Mouse (Mus musculus) embryonic facial prominence, embryonic 12.5 days (tissue): ENCODE measurements around the gene Celf2. TPM values are rescaled to one million over a fixed set of nuclear protein-coding genes. Genes with fewer than 3 reads are reported as not detected.

Source experiments
- ATAC-seq: fragments of 200-750 bp; cut with Nextera tagmentation; 2 replicates; pipeline ENCODE4 v1.8.0; 2017; ENCODE audit not compliant: insufficient number of reproducible peaks, insufficient read depth, low FRiP score, low TSS enrichment
- H3K27ac ChIP-seq: fragments of 300-500 bp; sonication (generic); 2 replicates; pipeline ENCODE4 v1.5.1; 2016; ENCODE audit warnings: mild to moderate bottlenecking
- H3K27me3 ChIP-seq: fragments of 300-500 bp; sonication (generic); 2 replicates; pipeline ENCODE4 v1.6.1; 2016; ENCODE audit warnings: mild to moderate bottlenecking, moderate library complexity
- H3K36me3 ChIP-seq: fragments of 300-500 bp; sonication (generic); 2 replicates; pipeline ENCODE4 v1.6.1; 2016; ENCODE audit warnings: mild to moderate bottlenecking
- H3K4me1 ChIP-seq: fragments of 300-500 bp; sonication (generic); 2 replicates; pipeline ENCODE4 v1.6.1; 2016
- H3K4me2 ChIP-seq: fragments of 300-500 bp; sonication (generic); replicated peaks from 2 replicates; pipeline ENCODE4 v1.6.1; 2016; ENCODE audit warnings: mild to moderate bottlenecking, moderate library complexity
- H3K4me3 ChIP-seq: fragments of 300-500 bp; sonication (generic); 2 replicates; pipeline ENCODE4 v1.5.1; 2016; ENCODE audit warnings: mild to moderate bottlenecking
- H3K9ac ChIP-seq: fragments of 300-500 bp; sonication (generic); 2 replicates; pipeline ENCODE4 v1.6.1; 2016; ENCODE audit warnings: mild to moderate bottlenecking, moderate library complexity
- H3K9me3 ChIP-seq: fragments of 300-500 bp; sonication (generic); 2 replicates; pipeline ENCODE4 v1.6.1; 2016; ENCODE audit warnings: mild to moderate bottlenecking, moderate library complexity
- WGBS: fragments of 180-500 bp; shearing (Covaris S2); methylation state at CpG from one replicate; pipeline ENCODE4 v1.1.7; 2016; 5-methylcytosine and 5-hydroxymethylcytosine counted together
- polyA plus RNA-seq: library from polyadenylated mRNA; unstranded; fragments of >200 nt; fragmentation: Nextera tagmentation; extraction: Ambion mirVana; gene quantifications from 2 replicates; pipeline ENCODE4 v1.2.1, GENCODE M21; 2016

Celf2 gene
- polyA plus RNA-seq, 1 experiment from 2014 or later: 56.8 TPM

GRCm38 (mm10) chr2:7031389-7031788, 478.0 kb downstream of the Celf2 start:
- Histone ChIP-seq H3K27ac (no peak overlapping the region), H3K4me1 (no peaks in the 10 kb centered on the region), H3K4me2 (no peak overlapping the region), H3K4me3 (no peak overlapping the region), H3K27me3 (no peaks in the 10 kb centered on the region), H3K9ac (no peak overlapping the region), H3K36me3 (no peaks in the 10 kb centered on the region), H3K9me3 (no peaks in the 10 kb centered on the region)
- no peak for ATAC-seq
- WGBS: 88% methylated on average over 1 of the region's 1 CpGs

- Histone ChIP-seq H3K9ac (no peak overlapping the region), H3K4me1 (no peaks in the 10 kb centered on the region), H3K9me3 (no peaks in the 10 kb centered on the region), H3K4me3 (no peak overlapping the region), H3K27ac (no peak overlapping the region), H3K4me2 (no peak overlapping the region), H3K36me3 (no peaks in the 10 kb centered on the region), H3K27me3 (no peaks in the 10 kb centered on the region)
- 81% methylated on average over 1 of the region's 1 CpGs for WGBS
- ATAC-seq: no peak
Measured at GRCm38 (mm10) chr2:7026737-7027136, 482.6 kb downstream of the Celf2 start.

GRCm38 (mm10) chr2:7025594-7025993, 483.8 kb downstream of the Celf2 start:
- H3K27me3 ChIP-seq: no peaks in the 10 kb centered on the region
- no peak overlapping the region for H3K9ac ChIP-seq
- H3K4me2 ChIP-seq: no peak overlapping the region
- H3K4me1 ChIP-seq: no peaks in the 10 kb centered on the region
- no peak overlapping the region for H3K27ac ChIP-seq
- no peaks in the 10 kb centered on the region for H3K36me3 ChIP-seq
- WGBS: 55% methylated on average over 5 of the region's 5 CpGs
- H3K4me3 ChIP-seq: no peak overlapping the region
- no peaks in the 10 kb centered on the region for H3K9me3 ChIP-seq
- no peak for ATAC-seq

- Histone ChIP-seq H3K36me3 (no peaks in the 10 kb centered on the region), H3K9me3 (no peaks in the 10 kb centered on the region), H3K4me3 (no peak overlapping the region), H3K4me2 (no peak overlapping the region), H3K27ac (no peak overlapping the region), H3K4me1 (no peaks in the 10 kb centered on the region), H3K27me3 (no peaks in the 10 kb centered on the region), H3K9ac (no peak overlapping the region)
- 27% methylated on average over 3 of the region's 3 CpGs for WGBS
- ATAC-seq: no peak
Measured at GRCm38 (mm10) chr2:7022184-7022583, 487.2 kb downstream of the Celf2 start.

- no peaks in the 10 kb centered on the region for H3K36me3 ChIP-seq
- 83% methylated on average over 6 of the region's 6 CpGs for WGBS
- no peaks in the 10 kb centered on the region for H3K27me3 ChIP-seq
- no peak overlapping the region for H3K4me3 ChIP-seq
- H3K27ac ChIP-seq: no peak overlapping the region
- no peaks in the 10 kb centered on the region for H3K9me3 ChIP-seq
- H3K4me2 ChIP-seq: no peak overlapping the region
- ATAC-seq: no peak
- no peaks in the 10 kb centered on the region for H3K4me1 ChIP-seq
- no peak overlapping the region for H3K9ac ChIP-seq
Measured at GRCm38 (mm10) chr2:7017384-7018113, 491.8 kb downstream of the Celf2 start.

GRCm38 (mm10) chr2:7013126-7013525, 496.2 kb downstream of the Celf2 start:
- ATAC-seq: no peak
- no peaks in the 10 kb centered on the region for H3K36me3 ChIP-seq
- no peaks in the 10 kb centered on the region for H3K9me3 ChIP-seq
- WGBS: 90% methylated on average over 5 of the region's 5 CpGs
- no peak overlapping the region for H3K4me2 ChIP-seq
- H3K4me1 ChIP-seq: no peaks in the 10 kb centered on the region
- H3K27ac ChIP-seq: no peak overlapping the region
- no peak overlapping the region for H3K4me3 ChIP-seq
- H3K27me3 ChIP-seq: no peaks in the 10 kb centered on the region
- no peak overlapping the region for H3K9ac ChIP-seq

- Histone ChIP-seq H3K4me2 (no peak overlapping the region), H3K9ac (no peak overlapping the region), H3K4me3 (no peak overlapping the region), H3K9me3 (no peaks in the 10 kb centered on the region), H3K27ac (no peak overlapping the region), H3K4me1 (0 out of 2 replicates have a peak, but pooled peaks cover 2% of the 10 kb centered on the region), H3K27me3 (no peaks in the 10 kb centered on the region), H3K36me3 (no peaks in the 10 kb centered on the region)
- ATAC-seq: no peak
- 88% methylated on average over 3 of the region's 3 CpGs for WGBS
Measured at GRCm38 (mm10) chr2:7006816-7007215, 502.5 kb downstream of the Celf2 start.

- H3K27ac ChIP-seq: no peak overlapping the region
- no peak for ATAC-seq
- no peak overlapping the region for H3K9ac ChIP-seq
- H3K4me1 ChIP-seq: 0 out of 2 replicates have a peak, but pooled peaks cover 4% of the 10 kb centered on the region
- H3K27me3 ChIP-seq: no peaks in the 10 kb centered on the region
- no peaks in the 10 kb centered on the region for H3K9me3 ChIP-seq
- H3K4me2 ChIP-seq: no peak overlapping the region
- H3K36me3 ChIP-seq: no peaks in the 10 kb centered on the region
- H3K4me3 ChIP-seq: no peak overlapping the region
- 26% methylated on average over 2 of the region's 2 CpGs for WGBS
Measured at GRCm38 (mm10) chr2:7001967-7002366, 507.4 kb downstream of the Celf2 start.

GRCm38 (mm10) chr2:6991010-6991421, 518.3 kb downstream of the Celf2 start:
- Histone ChIP-seq H3K4me3 (no peak overlapping the region), H3K9me3 (no peaks in the 10 kb centered on the region), H3K4me1 (no peaks in the 10 kb centered on the region), H3K27ac (no peak overlapping the region), H3K27me3 (no peaks in the 10 kb centered on the region), H3K9ac (no peak overlapping the region), H3K4me2 (no peak overlapping the region), H3K36me3 (no peaks in the 10 kb centered on the region)
- ATAC-seq: no peak
- WGBS: 88% methylated on average over 5 of the region's 5 CpGs

- 38% methylated on average over 4 of the region's 4 CpGs for WGBS
- no peak overlapping the region for H3K4me3 ChIP-seq
Measured at GRCm38 (mm10) chr2:6985706-6986105, 523.7 kb downstream of the Celf2 start.

GRCm38 (mm10) chr2:6983902-6984301, 525.5 kb downstream of the Celf2 start:
- Histone ChIP-seq H3K4me3 (no peak overlapping the region), H3K36me3 (no peaks in the 10 kb centered on the region), H3K9me3 (no peaks in the 10 kb centered on the region), H3K27ac (no peak overlapping the region), H3K9ac (no peak overlapping the region), H3K4me2 (no peak overlapping the region), H3K27me3 (no peaks in the 10 kb centered on the region), H3K4me1 (no peaks in the 10 kb centered on the region)
- 57% methylated on average over 6 of the region's 6 CpGs for whole genome bisulfite sequencing
- ATAC-seq: no peak

More at GRCm38 (mm10) chr2:6985706-6986105, 523.7 kb downstream of the Celf2 start:
- Histone ChIP-seq H3K27ac (no peak overlapping the region), H3K9me3 (no peaks in the 10 kb centered on the region), H3K36me3 (no peaks in the 10 kb centered on the region), H3K27me3 (no peaks in the 10 kb centered on the region), H3K4me1 (no peaks in the 10 kb centered on the region), H3K4me2 (no peak overlapping the region), H3K9ac (no peak overlapping the region)
- ATAC-seq: no peak

GRCm38 (mm10) chr2:6976300-6976699, 533.1 kb downstream of the Celf2 start:
- Histone ChIP-seq H3K4me2 (no peak overlapping the region), H3K4me1 (no peaks in the 10 kb centered on the region)
- ATAC-seq: no peak

More at GRCm38 (mm10) chr2:6976300-6976699, 533.1 kb downstream of the Celf2 start:
- no peaks in the 10 kb centered on the region for H3K27me3 ChIP-seq
- H3K27ac ChIP-seq: no peak overlapping the region
- H3K9ac ChIP-seq: no peak overlapping the region
- no peaks in the 10 kb centered on the region for H3K36me3 ChIP-seq
- H3K9me3 ChIP-seq: no peaks in the 10 kb centered on the region
- H3K4me3 ChIP-seq: no peak overlapping the region
- WGBS: 90% methylated on average over 2 of the region's 2 CpGs
